Mouse (Mus musculus) layer of hippocampus, adult 18-20 months (tissue): ENCODE measurements around the gene Dlg2. TPM values are rescaled to one million over a fixed set of nuclear protein-coding genes. Genes with fewer than 3 reads are reported as not detected.

Experiments
- DNase-seq, 2 experiments: peaks; one replicate each; pipeline ENCODE4 v3.0.0; 2022; ENCODE audit warnings: low spot score in 2 of 2
- total RNA-seq, 2 experiments: library from RNA; stranded (reverse); gene quantifications; 2 replicates each; pipeline ENCODE4 v1.2.3; 2021

Dlg2 gene
- total RNA-seq, 2 experiments from 2014 or later = 224 to 230 TPM

DNA sequence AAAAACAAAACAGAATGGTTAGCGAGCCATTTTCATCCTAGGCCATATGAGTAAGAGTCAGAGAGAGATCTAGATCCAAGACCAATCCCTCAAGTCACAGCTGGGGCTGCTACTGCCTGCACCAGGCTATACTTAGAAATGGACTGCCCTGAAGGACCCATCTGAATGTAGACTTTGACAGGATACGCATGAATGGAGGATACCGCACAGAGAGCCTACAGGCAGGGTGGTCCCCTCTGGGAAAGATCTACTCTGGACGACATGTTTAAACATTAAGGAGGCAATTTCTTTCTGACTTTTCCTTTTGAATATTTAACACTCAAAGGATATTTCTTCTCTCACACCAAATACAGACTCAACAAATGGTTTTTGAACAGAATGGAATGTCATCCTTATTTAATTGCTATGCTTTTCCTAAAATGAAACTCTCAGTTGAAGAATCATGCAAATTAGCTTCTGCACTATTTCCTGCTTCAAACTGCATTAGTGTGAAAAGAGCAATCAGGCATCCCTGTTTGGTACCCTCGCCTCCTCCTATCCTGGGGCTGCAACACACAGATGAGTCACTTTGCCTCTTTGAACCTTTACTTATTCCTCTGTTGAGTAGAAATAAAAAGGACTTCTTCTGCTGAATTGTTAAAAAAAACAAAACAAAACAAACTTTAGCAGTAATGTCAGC is 1856.9 kb downstream of the Dlg2 start:
- no peak for DNase-seq

DNA sequence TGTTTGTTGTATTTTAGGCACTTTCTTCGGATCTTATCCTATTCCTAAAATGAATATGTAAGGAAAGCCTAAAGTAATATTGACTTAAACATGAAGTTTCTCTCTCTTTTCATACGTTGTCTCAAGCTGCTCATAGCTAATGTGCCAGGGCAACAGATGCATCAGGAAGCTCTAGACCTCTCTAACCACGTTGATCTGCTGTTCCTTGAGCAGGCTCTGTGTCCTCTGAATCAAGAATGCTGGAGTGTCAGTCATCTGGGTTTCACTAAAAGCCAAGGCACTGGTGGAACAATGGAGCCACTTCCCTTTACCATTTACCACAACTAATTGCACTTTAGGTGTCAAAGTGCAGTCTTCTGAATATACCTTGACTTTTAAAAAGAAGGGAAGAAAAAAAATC is 1880.1 kb downstream of the Dlg2 start:
- DNase-seq = no peak

DNA sequence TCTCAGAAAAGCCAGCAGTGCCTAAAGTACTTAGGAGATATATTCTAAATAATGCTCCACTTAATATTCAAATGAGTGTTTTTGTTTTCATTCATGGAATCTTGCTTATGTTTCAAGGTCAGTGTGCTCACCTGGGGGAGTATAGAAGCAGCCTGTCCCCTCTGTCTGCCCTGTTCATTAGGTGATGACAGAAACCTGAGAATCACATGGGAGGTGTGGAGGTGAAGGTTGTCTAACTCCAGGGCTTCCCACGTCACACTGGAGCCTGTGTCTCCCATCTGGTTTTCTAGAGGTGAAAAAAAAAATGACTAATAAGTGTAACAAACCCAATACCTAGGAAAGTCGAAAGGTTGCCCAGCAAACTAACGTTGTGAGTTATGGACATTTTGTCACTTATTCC is 1886.9 kb downstream of the Dlg2 start:
- DNase-seq = no peak

DNA sequence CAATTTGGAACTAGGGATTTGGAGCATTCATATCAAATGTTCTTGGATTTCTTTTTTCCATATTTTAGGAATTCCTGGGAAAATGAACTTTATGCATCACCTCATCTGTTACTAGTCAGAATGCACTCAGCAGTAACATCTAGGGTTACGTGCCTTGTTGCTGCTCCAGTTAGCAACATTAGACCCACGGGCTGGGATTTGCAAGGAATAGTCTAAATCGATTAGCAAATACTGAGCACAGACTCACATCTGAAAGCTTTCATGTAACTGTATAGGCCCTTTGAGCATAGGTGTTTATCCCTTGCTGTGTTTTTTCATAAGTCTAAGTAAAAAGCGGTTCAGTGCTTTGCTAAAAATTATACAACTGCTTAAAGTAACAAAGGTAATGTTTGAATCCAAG is 1887.3 kb downstream of the Dlg2 start:
- DNase-seq = no peak

DNA sequence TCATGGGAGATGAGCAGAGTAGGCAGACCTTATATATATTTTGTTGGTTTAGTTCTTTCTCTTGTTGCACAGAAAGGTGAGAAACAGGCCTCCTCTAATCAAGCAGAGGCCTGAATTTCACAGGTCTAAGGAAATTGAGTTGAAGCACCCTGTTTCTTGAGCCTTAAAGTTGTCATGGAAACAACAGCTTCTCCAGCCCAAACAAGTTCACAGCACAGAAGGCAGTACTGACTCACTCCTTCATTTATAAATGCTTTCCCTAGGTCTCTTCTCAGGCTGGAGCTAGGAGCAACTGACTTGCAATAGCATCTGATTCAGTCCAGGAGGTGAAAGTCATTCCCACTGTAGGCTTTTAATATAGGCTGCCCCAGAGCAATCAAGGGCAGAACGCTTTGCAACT is 1890.6 kb downstream of the Dlg2 start:
- peak; percentile 6 to 53 for DNase-seq

DNA sequence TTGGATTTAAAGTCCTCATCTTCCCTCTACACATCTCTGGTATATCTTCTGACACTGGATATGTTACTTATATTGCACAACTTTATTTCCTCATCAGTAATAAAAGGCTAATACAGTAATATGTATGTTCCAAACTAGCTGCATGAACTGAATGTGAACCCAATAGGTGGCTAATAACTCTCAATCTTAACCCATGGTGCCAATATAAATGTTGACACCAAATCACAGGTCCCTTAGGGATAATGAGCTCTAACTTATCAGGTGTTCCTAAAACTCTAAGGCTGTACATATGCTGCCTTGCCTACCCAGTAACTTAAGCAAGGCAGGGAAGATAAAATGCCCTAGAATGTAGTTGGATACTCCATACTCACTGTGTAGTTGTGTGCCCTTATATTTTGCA is 1894.0 kb downstream of the Dlg2 start:
- DNase-seq = no peak

DNA sequence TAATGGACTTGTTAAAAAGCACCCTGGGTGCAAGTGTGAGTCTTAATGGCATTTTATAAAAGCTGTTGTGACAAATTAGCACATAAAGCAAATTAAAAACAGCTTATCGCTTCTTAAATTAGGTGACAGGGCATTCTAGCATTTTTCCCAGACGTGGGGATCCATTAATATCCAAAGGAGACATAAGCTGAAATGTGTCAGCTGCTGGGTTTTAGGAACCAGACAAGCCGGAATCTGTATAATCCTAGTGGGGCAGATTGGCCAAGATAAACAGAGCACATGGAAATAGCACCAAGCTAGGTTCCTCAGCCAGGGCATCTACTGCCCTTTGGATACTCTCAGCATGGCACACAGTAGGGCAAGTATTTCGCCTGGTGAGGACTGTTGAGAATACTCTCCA is 1895.2 kb downstream of the Dlg2 start:
- no peak for DNase-seq

DNA sequence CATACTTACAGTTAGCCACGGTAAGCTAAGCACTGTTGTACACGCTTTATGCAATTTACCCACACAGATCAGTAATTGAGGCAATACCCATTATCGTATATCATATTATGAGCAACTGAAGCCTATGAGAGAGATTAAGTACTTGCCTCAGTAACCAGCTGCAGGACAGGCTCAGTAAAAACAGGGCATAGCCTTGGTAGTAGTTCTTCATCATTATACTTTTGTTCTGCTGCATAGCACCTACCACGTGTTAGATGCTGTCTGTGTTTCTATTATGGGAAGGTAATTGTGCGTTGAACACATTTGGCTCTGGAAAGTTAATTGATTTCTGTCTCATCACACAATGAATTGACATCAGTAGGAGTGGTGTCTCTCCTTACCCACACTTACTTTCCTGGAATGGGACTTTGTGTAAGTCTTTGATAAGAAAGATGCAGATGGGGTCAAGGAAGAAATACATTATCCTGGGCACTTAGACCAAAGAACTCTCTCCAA is 1897.4 kb downstream of the Dlg2 start:
- DNase-seq = no peak

DNA sequence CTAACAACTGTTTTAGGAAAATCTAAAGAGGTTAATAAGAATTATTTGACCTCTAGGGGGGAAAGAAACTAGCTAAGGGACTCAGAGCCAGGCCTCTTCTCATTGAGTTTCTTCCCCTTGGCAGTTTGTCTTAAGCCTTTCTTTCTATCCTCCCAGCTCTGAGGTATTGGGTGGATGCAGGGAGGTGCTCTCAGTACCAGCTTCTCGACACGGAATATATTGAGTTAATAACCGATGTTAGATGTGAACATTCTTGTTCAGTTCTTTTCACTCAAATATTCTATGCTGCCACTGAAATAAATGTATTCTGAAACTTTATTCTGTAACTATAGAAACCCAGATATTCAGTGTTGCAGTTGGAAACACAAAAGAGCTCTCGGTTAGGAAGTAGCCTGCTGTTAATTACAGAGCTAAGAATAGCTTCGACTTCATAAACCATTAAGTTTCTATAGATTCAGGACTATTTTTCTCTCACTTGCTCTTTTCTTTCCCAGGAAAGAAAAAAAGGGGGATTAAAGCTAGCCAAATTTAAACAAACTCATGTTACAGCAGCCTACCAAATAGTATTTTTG is 1907.5 kb downstream of the Dlg2 start:
- DNase-seq = no peak

DNA sequence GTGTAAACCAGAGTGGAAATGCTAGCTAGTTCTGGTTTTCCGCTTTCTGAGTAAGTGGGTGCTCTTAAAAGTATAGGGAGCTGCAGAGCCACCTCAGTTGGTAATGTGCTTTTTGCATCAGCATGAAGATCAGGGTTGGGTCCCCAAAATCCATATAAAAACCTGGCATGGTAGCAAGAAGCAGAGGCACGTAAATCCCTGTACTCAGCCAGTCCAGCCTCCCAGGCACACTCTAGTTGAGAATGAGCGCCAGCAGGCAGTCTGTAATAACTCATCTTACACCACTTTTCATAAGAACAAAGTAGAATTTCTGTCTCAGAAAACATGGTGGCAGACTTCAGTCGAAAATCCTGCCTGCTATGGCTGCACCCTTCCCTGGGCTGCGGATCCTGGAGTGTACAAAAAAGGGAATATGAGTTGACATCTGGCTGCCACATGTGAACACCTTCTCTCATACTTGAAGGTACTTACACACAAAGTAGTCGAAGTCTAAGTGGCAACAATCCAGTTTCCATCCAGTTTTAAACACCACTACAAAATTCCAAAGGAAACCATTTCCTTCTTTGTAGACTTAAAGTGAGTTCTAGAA is 1915.7 kb downstream of the Dlg2 start:
- DNase-seq = no peak

DNA sequence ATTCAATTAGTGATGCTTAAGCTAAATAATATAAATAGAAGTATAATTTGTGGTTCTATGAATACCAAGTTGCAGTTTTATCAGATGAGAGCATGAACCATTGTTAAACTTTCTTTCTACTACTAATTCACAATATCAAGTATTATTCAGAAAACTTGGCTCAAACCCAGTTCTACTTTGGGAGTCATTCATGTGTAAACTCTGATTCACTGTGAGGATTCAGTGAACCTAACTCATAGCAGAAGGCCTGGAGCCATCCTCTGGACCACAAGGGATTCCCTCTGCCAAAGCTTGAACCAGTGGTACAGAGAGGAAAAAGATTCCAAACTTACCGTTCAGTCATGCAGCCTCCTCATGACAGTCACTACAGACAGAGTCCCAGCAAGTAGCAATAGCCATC is 1920.3 kb downstream of the Dlg2 start:
- no peak for DNase-seq

DNA sequence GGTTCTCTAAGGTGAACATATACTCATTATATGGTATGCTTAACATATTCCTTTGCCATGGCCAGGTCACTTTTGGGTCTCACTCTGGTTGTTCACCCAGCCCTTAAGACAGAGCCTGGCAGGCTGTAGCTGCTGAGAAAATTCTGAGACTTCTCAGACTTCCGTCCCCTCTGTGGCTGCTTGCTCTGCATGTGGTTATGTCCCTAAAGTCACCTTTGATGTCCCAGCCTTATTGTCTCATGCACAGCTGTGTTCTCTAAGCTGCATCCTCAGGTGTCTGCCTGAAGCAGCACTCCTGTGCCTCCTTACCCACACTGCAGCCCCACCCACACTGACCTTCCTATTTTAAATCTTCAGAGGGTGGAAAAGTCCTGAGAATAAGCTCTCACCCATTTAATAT is 1922.4 kb downstream of the Dlg2 start:
- no peak for DNase-seq

DNA sequence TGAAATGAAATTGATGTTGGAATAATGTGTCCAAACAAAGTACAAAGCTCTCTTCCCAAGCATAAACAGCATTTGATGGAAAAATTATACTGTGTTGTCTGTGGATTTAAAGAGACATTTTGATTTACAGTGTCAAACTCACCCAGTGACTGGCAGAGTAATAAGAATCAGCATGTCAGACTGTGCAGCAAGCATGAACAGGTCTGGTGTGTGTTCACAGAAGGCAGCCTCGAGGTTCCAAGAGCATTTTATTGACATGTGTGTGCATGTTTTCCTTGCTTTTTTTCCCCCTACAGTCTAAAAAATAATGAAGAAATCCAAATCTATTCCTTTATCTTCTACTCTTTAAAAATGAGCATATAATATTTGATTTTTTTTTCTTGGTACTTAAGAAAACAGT is 1924.1 kb downstream of the Dlg2 start:
- DNase-seq = no peak

DNA sequence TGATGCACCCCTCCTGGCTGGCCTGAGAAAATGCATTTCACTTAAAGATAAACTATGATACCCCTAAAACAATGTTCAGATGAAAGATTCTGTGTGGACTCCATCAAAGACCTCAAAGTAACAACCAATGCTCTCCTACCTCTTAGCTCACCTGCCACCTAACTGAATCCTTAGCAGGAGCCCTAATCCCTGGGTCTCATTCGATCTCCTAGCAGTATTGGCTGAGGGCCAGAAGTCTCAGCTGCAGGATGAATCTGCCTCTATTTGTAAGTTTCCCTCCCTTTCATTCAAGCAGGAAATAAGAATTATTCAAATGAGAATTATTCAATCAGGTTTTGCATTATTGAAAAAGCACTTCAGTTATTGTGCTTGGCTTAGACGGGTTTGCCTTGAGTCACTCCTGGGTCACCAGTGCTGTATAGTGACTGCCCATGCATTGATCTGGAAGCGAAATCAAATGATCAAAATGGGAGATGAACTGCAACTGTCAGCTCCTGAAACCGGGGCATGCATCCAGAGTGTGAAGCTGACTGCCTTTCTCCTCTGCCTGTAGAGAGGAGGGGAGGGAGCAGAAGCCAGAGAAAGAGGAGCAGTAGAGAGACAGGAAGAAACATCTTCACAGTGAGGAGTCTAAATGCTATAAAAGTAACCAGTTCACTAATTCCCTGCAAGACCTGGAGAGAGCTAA is 1924.7 kb downstream of the Dlg2 start:
- DNase-seq = no peak

DNA sequence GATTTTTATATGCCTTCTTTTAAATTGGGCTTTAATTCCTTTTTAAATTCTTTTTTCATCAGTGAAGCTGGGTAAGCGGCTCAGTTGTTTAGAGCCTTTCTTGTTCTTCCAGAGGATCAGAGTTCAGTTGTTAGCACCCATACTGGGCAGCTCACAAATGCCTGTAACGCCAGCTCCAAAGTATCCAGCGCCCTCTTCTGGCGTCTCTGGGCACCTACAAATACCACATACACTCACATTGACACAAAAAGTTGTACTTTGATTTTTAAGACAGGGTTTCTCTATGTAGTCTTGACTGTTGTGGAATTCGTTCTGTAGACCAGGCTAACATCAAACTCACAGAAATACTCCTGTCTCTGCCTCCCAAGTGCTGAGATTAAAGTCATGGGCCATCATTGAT is 1932.0 kb downstream of the Dlg2 start:
- no peak for DNase-seq

DNA sequence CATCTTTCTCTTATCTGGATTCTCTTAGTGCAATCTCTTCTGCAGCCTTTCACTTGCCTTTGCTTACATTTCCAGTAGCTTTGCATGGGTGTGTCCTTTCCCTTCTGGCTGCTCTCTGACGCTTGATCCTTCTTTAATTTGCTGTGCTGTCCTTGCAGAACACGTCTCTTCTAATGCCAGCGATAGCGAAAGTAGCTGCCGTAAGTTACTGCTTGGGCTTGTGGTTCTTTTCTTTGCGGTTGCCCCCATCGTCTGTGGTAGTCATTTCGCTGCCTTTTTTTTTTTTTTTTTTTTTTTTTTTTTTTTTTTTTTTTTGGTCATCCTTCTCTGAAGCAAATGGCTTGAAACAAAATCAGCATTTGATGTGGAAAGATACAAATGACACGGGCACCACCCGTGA is 1944.0 kb downstream of the Dlg2 start:
- DNase-seq = no peak

DNA sequence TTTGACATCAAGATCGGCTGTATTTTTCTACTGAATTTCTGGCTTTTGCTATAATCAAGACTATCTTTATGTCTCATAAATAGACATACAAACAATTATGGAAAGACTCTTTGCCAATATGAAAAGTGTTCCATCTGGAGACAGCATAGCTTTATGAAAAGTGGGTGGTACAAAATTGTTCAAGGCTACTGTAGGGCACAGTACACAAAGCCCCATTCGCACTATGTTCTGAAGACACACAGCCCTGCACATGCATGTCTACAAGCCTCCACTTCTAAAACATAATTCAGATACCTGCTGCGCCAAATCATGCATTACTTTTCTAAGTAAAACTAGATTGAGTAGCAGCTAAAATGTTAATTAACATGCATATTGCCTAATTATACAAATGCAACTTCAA is 1946.5 kb downstream of the Dlg2 start:
- no peak for DNase-seq

DNA sequence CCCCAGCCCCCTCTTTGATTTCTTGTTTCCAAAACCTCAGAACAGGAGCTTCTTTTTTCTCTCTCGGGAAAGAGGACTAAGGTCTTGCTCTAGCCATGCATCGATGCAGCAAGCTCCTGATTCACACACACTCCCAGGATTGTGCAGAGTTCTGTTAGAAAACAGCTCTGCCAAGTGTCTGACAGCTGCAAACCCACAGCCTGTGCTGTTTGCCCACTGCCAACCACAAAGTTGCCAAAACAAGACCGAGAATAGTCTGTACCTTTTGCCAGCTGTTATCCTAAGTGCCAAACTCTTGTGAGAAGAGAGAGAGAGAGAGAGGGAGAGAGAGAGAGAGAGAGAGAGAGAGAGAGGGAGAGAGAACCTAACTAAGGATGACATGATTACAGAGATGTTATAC is 1948.2 kb downstream of the Dlg2 start:
- DNase-seq = no peak

DNA sequence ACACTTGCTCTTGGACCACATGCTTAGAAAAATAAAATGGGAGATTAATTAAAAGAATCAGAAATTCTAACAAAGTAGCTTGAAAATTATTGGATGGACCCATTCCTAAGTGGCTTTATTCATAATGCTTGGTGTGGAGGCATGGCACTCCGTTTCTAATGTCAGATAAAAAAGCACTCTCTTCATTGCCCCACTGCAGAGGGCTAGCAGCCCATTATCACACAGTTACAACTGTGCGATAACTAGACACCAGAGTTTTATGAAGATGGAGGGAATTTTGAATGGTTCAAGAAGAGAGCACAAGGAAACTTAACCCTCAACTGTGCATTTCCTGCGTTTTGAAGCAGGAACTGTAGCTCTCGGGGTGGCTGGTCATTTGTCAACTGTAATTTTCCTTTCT is 1950.8 kb downstream of the Dlg2 start:
- no peak for DNase-seq

DNA sequence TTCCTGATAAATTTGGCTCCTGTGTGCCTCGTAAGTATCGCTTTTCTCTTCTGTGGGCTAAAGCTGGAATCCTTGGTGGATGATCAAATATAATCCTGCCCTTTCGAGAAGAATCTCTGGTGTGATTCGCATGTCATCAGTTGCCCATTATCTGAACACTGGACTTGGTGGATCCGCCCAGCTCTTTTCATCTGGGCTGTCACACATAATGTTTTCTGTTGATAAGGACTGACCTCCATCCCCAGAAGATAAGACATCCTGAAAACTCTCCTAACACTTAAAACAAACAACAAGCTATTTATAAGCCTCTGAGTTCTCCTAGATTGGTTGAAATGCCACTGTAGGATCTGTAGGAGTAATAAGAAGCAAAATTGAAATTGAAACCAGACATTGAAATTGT is 1952.2 kb downstream of the Dlg2 start:
- no peak for DNase-seq

DNA sequence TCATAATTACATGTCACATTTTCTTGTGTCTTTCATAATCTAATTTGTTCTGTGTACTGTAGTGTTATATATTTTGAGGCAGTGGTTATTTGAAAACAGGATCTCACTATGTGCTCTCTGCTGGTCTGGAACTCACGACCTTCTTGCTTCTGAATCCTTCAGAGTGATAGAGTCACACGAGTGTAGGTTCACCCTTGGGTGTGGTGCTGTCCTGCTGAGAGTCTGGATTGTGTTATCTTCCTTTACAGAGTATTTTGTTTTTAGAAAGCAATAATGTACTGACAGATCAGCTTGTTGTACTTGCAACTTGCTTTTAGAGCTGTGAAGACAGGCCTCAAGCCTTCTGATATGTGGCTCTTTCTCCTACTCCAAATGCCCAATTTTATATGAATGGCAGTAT is 1953.8 kb downstream of the Dlg2 start:
- DNase-seq = no peak

DNA sequence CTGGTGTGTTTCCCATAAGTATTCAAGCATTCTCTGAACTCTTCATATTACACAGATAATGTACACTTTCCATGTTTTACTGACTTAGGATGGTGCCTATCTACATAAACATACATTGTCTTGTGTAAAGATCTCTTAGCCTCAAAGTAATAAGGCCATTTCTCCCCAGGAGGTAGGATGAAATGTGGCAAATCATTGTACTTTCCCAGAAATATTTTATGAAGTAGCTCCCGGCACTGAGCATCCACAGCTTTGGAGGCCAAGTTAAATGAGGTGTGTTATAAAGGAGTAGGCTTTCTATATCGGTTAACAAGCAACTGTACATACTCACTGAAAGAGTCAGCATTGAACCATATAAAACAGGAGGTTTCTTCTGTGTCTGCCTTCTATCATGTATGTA is 1960.7 kb downstream of the Dlg2 start:
- no peak for DNase-seq
